Mouse (Mus musculus): ENCODE data around the gene Dbf4.

Gene Dbf4

GRCm38 (mm10) chr5:8422157-8422931 lies at the start of gene Dbf4, which contains the start of gene Slc25a40:
Gene Dbf4 (minus strand): TSS chr5:8422716.
Gene Slc25a40 (plus strand): TSS chr5:8422850.
- peak; percentile 95 for DNase-seq (ENCODE audit: low read depth)

- DNase-seq (ENCODE audit: low read depth): peak; percentile 56
These were observed 34.0 kb upstream of the Dbf4 start for GRCm38 (mm10) chr5:8456561-8456960.

GRCm38 (mm10) chr5:8455565-8455964 lies 33.0 kb upstream of the Dbf4 start:
- DNase-seq (ENCODE audit: low read depth): peak; percentile 28

- DNase-seq (ENCODE audit: low read depth): no peak
These were observed 16.6 kb upstream of the Dbf4 start for GRCm38 (mm10) chr5:8439095-8439494.

- DNase-seq (ENCODE audit: low read depth): no peak
These were observed 15.1 kb upstream of the Dbf4 start for GRCm38 (mm10) chr5:8437481-8438156.

- peak; percentile 69 for DNase-seq (ENCODE audit: low read depth)
These were observed 3.4 kb upstream of the Dbf4 start for GRCm38 (mm10) chr5:8425899-8426298.

GRCm38 (mm10) chr5:8424116-8424515 lies 1.6 kb upstream of the Dbf4 start:
- DNase-seq (ENCODE audit: low read depth): peak; percentile 61

GRCm38 (mm10) chr5:8422932-8423928 lies 714 bp upstream of the Dbf4 start:
- DNase-seq (ENCODE audit: low read depth): peak; percentile 50

GRCm38 (mm10) chr5:8421424-8421823 lies 1.1 kb downstream of the Dbf4 start:
- DNase-seq (ENCODE audit: low read depth): no peak

- no peak for DNase-seq (ENCODE audit: low read depth)
These were observed 5.1 kb downstream of the Dbf4 start for GRCm38 (mm10) chr5:8417443-8417842.

- no peak for DNase-seq (ENCODE audit: low read depth)
These were observed 5.7 kb downstream of the Dbf4 start for GRCm38 (mm10) chr5:8416683-8417413.

- DNase-seq (ENCODE audit: low read depth): peak; percentile 31
These were observed 13.8 kb downstream of the Dbf4 start for GRCm38 (mm10) chr5:8408746-8409145.

- DNase-seq (ENCODE audit: low read depth): no peak
These were observed 24.8 kb downstream of the Dbf4 start for GRCm38 (mm10) chr5:8397587-8398249.

- DNase-seq (ENCODE audit: low read depth): no peak
These were observed 28.5 kb downstream of the Dbf4 start for GRCm38 (mm10) chr5:8393891-8394583.

- DNase-seq (ENCODE audit: low read depth): no peak
These were observed 48.1 kb downstream of the Dbf4 start for GRCm38 (mm10) chr5:8374297-8374906.

GRCm38 (mm10) chr5:8373415-8373814 lies 49.1 kb downstream of the Dbf4 start:
- DNase-seq (ENCODE audit: low read depth): no peak

- no peak for DNase-seq (ENCODE audit: low read depth)
These were observed 53.7 kb downstream of the Dbf4 start for GRCm38 (mm10) chr5:8368781-8369180.

- DNase-seq (ENCODE audit: low read depth): no peak
These were observed 54.2 kb downstream of the Dbf4 start for GRCm38 (mm10) chr5:8368328-8368692.

GRCm38 (mm10) chr5:8367614-8368327 lies 54.7 kb downstream of the Dbf4 start, which contains the start of gene Adam22:
Gene Adam22 (minus strand): TSS chr5:8368160.
- DNase-seq (ENCODE audit: low read depth): no peak

All from naive thymus-derived CD4-positive, alpha-beta T cell, adult 2 months (primary cell).